Mouse (Mus musculus) hindbrain, embryonic 12.5 days (tissue): ENCODE data around the gene Napepld. TPM values are rescaled to one million over a fixed set of nuclear protein-coding genes. Genes with fewer than 3 reads are reported as not detected.
A peak's percentile ranks its signal among the peaks of the same experiment; 100 is the strongest.
"Not testable (repeated sequence)": the region's sequence is repeated elsewhere in the genome, so short reads cannot be mapped to it uniquely, and the experiment has no call there.

ENCODE experiments used
- ATAC-seq: fragments of 200-750 bp; cut with Nextera tagmentation; 2 replicates; pipeline ENCODE4 v1.8.0; 2017; ENCODE audit warnings: moderate TSS enrichment; ENCODE audit not compliant: low FRiP score
- H3K27ac ChIP-seq: fragments of 300-500 bp; sonication (generic); 2 replicates; pipeline ENCODE4 v1.5.1; 2016; ENCODE audit warnings: mild to moderate bottlenecking
- H3K27me3 ChIP-seq: fragments of 300-500 bp; sonication (generic); 2 replicates; pipeline ENCODE4 v1.6.1; 2016; ENCODE audit warnings: mild to moderate bottlenecking
- H3K36me3 ChIP-seq: fragments of 300-500 bp; sonication (generic); 2 replicates; pipeline ENCODE4 v1.6.1; 2016; ENCODE audit warnings: mild to moderate bottlenecking
- H3K4me1 ChIP-seq: fragments of 300-500 bp; sonication (generic); 2 replicates; pipeline ENCODE4 v1.6.1; 2016
- H3K4me2 ChIP-seq: fragments of 300-500 bp; sonication (generic); replicated peaks from 2 replicates; pipeline ENCODE4 v1.6.1; 2016; ENCODE audit warnings: mild to moderate bottlenecking
- H3K4me3 ChIP-seq: fragments of 300-500 bp; sonication (generic); 2 replicates; pipeline ENCODE4 v1.5.1; 2016; ENCODE audit warnings: mild to moderate bottlenecking
- H3K9ac ChIP-seq: fragments of 300-500 bp; sonication (generic); 2 replicates; pipeline ENCODE4 v1.6.1; 2016; ENCODE audit warnings: mild to moderate bottlenecking, moderate library complexity
- H3K9me3 ChIP-seq: fragments of 300-500 bp; sonication (generic); replicated peaks from 2 replicates; pipeline ENCODE4 v1.6.1; 2016; ENCODE audit warnings: mild to moderate bottlenecking
- WGBS: fragments of 180-500 bp; shearing (Covaris S2); methylation state at CpG from one replicate; pipeline ENCODE4 v1.1.7; 2016; 5-methylcytosine and 5-hydroxymethylcytosine counted together
- polyA plus RNA-seq: library from polyadenylated mRNA; unstranded; fragments of >200 nt; fragmentation: Nextera tagmentation; extraction: Ambion mirVana; gene quantifications from 2 replicates; pipeline ENCODE4 v1.2.1, GENCODE M21; 2016

The Napepld gene
- polyA plus RNA-seq, 1 experiment from 2014 or later: 4.9 TPM

GRCm38 (mm10) chr5:21702873-21703475 is 1.8 kb upstream of the Napepld start:
- Histone ChIP-seq H3K27ac (no peak overlapping the region), H3K4me2 (no peak overlapping the region), H3K4me1 (no peaks in the 10 kb centered on the region; the same call in 1 of the 2 replicates), H3K9me3 (no peaks in the 10 kb centered on the region), H3K36me3 (no peaks in the 10 kb centered on the region), H3K4me3 (no peak overlapping the region), H3K27me3 (no peaks in the 10 kb centered on the region), H3K9ac (no peak overlapping the region)
- ATAC-seq: no peak
- WGBS: 83% methylated on average over 6 of the region's 6 CpGs

- Histone ChIP-seq H3K27me3 (no peaks in the 10 kb centered on the region), H3K9ac (peak overlapping the region; percentile 71), H3K9me3 (no peaks in the 10 kb centered on the region), H3K36me3 (no peaks in the 10 kb centered on the region), H3K4me2 (peak overlapping the region; percentile 67), H3K27ac (peak overlapping the region; percentile 96), H3K4me3 (peak overlapping the region; percentile 64), H3K4me1 (no peaks in the 10 kb centered on the region; the same call in 1 of the 2 replicates)
- 60% methylated on average over 2 of the region's 2 CpGs for WGBS
- no peak for ATAC-seq
These were observed 791 bp upstream of the Napepld start for GRCm38 (mm10) chr5:21702009-21702364.

- Histone ChIP-seq H3K4me3 (peak overlapping the region; percentile 64), H3K27me3 (no peaks in the 10 kb centered on the region), H3K4me2 (peak overlapping the region; percentile 67), H3K9ac (peak overlapping the region; percentile 71), H3K36me3 (no peaks in the 10 kb centered on the region), H3K4me1 (no peaks in the 10 kb centered on the region; the same call in 1 of the 2 replicates), H3K27ac (peak overlapping the region; percentile 96), H3K9me3 (no peaks in the 10 kb centered on the region)
- ATAC-seq: peak; percentile 68
- WGBS: under 1% methylated on average over 22 of the region's 22 CpGs
These were observed 262 bp downstream of the Napepld start for GRCm38 (mm10) chr5:21700934-21701333.

- ATAC-seq: no peak
- no peak overlapping the region for H3K27ac ChIP-seq
- H3K4me3 ChIP-seq: peak overlapping the region; percentile 64
- no peaks in the 10 kb centered on the region for H3K36me3 ChIP-seq
- no peaks in the 10 kb centered on the region for H3K27me3 ChIP-seq
- H3K4me1 ChIP-seq: no peaks in the 10 kb centered on the region; the same call in 1 of the 2 replicates
- WGBS: 18% methylated on average over 10 of the region's 10 CpGs
- no peaks in the 10 kb centered on the region for H3K9me3 ChIP-seq
- peak overlapping the region; percentile 71; the same call in 1 of the 2 replicates for H3K9ac ChIP-seq
- peak overlapping the region; percentile 67 for H3K4me2 ChIP-seq
These were observed 849 bp downstream of the Napepld start for GRCm38 (mm10) chr5:21700272-21700821.

- not testable (repeated sequence) for H3K4me3 ChIP-seq, H3K9ac ChIP-seq, H3K4me1 ChIP-seq, H3K27me3 ChIP-seq, H3K9me3 ChIP-seq, H3K36me3 ChIP-seq, ATAC-seq, H3K27ac ChIP-seq
- peak overlapping the region; percentile 15; the same call in 1 of the 2 replicates for H3K4me2 ChIP-seq
- 87% methylated on average over 3 of the region's 3 CpGs for WGBS
These were observed 1.6 kb downstream of the Napepld start for GRCm38 (mm10) chr5:21699555-21699954.

GRCm38 (mm10) chr5:21694854-21695490 is 6.2 kb downstream of the Napepld start:
- WGBS: 96% methylated on average over 3 of the region's 3 CpGs
- H3K27ac ChIP-seq: no peak overlapping the region
- no peaks in the 10 kb centered on the region for H3K36me3 ChIP-seq
- H3K27me3 ChIP-seq: no peaks in the 10 kb centered on the region
- H3K4me3 ChIP-seq: no peak overlapping the region
- H3K4me1 ChIP-seq: no peaks in the 10 kb centered on the region; the same call in 1 of the 2 replicates
- no peak overlapping the region for H3K4me2 ChIP-seq
- ATAC-seq: no peak
- no peaks in the 10 kb centered on the region for H3K9me3 ChIP-seq
- no peak overlapping the region for H3K9ac ChIP-seq

- H3K27ac ChIP-seq: no peak overlapping the region
- H3K36me3 ChIP-seq: no peaks in the 10 kb centered on the region
- H3K27me3 ChIP-seq: no peaks in the 10 kb centered on the region
- H3K9me3 ChIP-seq: no peaks in the 10 kb centered on the region
- no peak for ATAC-seq
- H3K4me3 ChIP-seq: no peak overlapping the region
- H3K9ac ChIP-seq: no peak overlapping the region
- H3K4me2 ChIP-seq: no peak overlapping the region
- H3K4me1 ChIP-seq: no peaks in the 10 kb centered on the region
- WGBS: 77% methylated on average over 3 of the region's 3 CpGs
These were observed 7.8 kb downstream of the Napepld start for GRCm38 (mm10) chr5:21693372-21693870.

- WGBS: 97% methylated on average over 5 of the region's 5 CpGs
- H3K36me3 ChIP-seq: no peaks in the 10 kb centered on the region
These were observed 9.0 kb downstream of the Napepld start for GRCm38 (mm10) chr5:21692230-21692629.

GRCm38 (mm10) chr5:21687042-21687441 is 14.2 kb downstream of the Napepld start:
- 0 out of 2 replicates have a peak, but pooled peaks cover 11% of the 10 kb centered on the region for H3K36me3 ChIP-seq
- H3K4me2 ChIP-seq: no peak overlapping the region
- H3K4me3 ChIP-seq: no peak overlapping the region
- ATAC-seq: no peak
- no peak overlapping the region for H3K27ac ChIP-seq
- H3K9ac ChIP-seq: no peak overlapping the region
- H3K4me1 ChIP-seq: no peaks in the 10 kb centered on the region
- WGBS: 70% methylated on average over 4 of the region's 4 CpGs
- H3K9me3 ChIP-seq: no peaks in the 10 kb centered on the region
- H3K27me3 ChIP-seq: no peaks in the 10 kb centered on the region

More at GRCm38 (mm10) chr5:21692230-21692629, 9.0 kb downstream of the Napepld start:
- Histone ChIP-seq H3K4me3 (no peak overlapping the region), H3K4me2 (no peak overlapping the region), H3K9me3 (no peaks in the 10 kb centered on the region), H3K9ac (no peak overlapping the region), H3K27me3 (no peaks in the 10 kb centered on the region), H3K4me1 (no peaks in the 10 kb centered on the region), H3K27ac (no peak overlapping the region)
- ATAC-seq: no peak

- Histone ChIP-seq H3K4me1 (no peaks in the 10 kb centered on the region), H3K27me3 (no peaks in the 10 kb centered on the region), H3K4me2 (no peak overlapping the region), H3K4me3 (no peak overlapping the region), H3K36me3 (0 out of 2 replicates have a peak, but pooled peaks cover 11% of the 10 kb centered on the region), H3K9ac (no peak overlapping the region), H3K27ac (no peak overlapping the region), H3K9me3 (no peaks in the 10 kb centered on the region)
- no peak for ATAC-seq
- WGBS: 72% methylated on average over 10 of the region's 10 CpGs
These were observed 16.2 kb downstream of the Napepld start for GRCm38 (mm10) chr5:21685001-21685400.

- Histone ChIP-seq H3K4me3 (no peak overlapping the region), H3K27me3 (no peaks in the 10 kb centered on the region), H3K4me1 (no peaks in the 10 kb centered on the region), H3K36me3 (0 out of 2 replicates have a peak, but pooled peaks cover 11% of the 10 kb centered on the region), H3K9ac (no peak overlapping the region), H3K4me2 (no peak overlapping the region), H3K9me3 (no peaks in the 10 kb centered on the region), H3K27ac (no peak overlapping the region)
- WGBS: 91% methylated on average over 9 of the region's 9 CpGs
- no peak for ATAC-seq
These were observed 17.4 kb downstream of the Napepld start for GRCm38 (mm10) chr5:21683811-21684210.

- no peak overlapping the region for H3K4me3 ChIP-seq
- H3K9me3 ChIP-seq: 0 out of 2 replicates have a peak, but pooled peaks cover 2% of the 10 kb centered on the region
- no peak overlapping the region for H3K27ac ChIP-seq
- no peaks in the 10 kb centered on the region for H3K4me1 ChIP-seq
- H3K27me3 ChIP-seq: no peaks in the 10 kb centered on the region
- WGBS: 83% methylated on average over 5 of the region's 5 CpGs
- H3K36me3 ChIP-seq: peaks cover 18% of the 10 kb centered on the region; the same call in 1 of the 2 replicates
- H3K4me2 ChIP-seq: no peak overlapping the region
- no peak for ATAC-seq
- H3K9ac ChIP-seq: no peak overlapping the region
These were observed 20.3 kb downstream of the Napepld start for GRCm38 (mm10) chr5:21680940-21681339.
